Mouse (Mus musculus): Measurements from ENCODE around the gene Dpf2. TPM values are rescaled to one million over a fixed set of nuclear protein-coding genes. Genes with fewer than 3 reads are reported as not detected.

Dpf2 gene
- polyA plus RNA-seq, 2 experiments: 143 to 179 TPM

DNA sequence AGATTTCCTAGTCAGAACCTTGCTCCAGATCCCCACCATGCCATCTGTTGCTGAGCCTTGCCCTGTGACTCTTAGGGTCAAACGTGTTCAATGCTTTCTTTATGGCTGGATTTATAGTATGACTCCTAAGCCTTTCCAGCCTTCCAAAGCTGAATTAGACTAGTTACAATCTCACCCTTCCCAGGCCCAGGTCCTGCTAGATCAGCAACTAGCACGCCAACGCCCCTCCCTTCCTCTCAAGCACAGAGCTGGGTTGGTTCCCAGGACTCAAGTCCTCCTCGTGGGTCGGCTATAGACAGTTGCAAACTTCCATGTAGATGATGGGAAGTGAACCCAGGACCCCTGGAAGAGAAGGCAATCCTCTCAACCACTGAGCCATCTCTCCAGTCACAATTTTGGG is 22.9 kb upstream of the Dpf2 start:
- TF ChIP-seq POLR2A (IDR thresholded peaks at IDR 0.05; ENCODE audit: borderline replicate concordance, extremely low read depth, insufficient read depth, insufficient read length): no peak
- 65% methylated on average over 5 of the region's 5 CpGs for WGBS
- Histone ChIP-seq H3K27me3 (ENCODE audit: control insufficient read depth, insufficient read depth, low read length) (no peaks in the 10 kb centered on the region), H3K9ac (ENCODE audit: low read depth, low read length, severe bottlenecking) (no peak overlapping the region), H3K4me3 (replicated peaks; ENCODE audit: low read length) (no peak overlapping the region), H3K4me2 (replicated peaks; ENCODE audit: low read depth, low read length, severe bottlenecking) (no peak overlapping the region), H3K27ac (replicated peaks; ENCODE audit: low read depth, low read length) (no peak overlapping the region), H3K36me3 (ENCODE audit: control insufficient read depth, insufficient read depth, low read length) (peaks cover 8% of the 10 kb centered on the region; the same call in 1 of the 2 replicates), H3K9me3 (ENCODE audit: control insufficient read depth, low read length) (no peaks in the 10 kb centered on the region), H3K4me1 (ENCODE audit: control insufficient read depth, insufficient read depth, low read length) (peaks cover 9% of the 10 kb centered on the region; the same call in 1 of the 2 replicates)
- DNase-seq (ENCODE audit: low spot score) (no peak), ATAC-seq (ENCODE audit: low FRiP score, low read depth) (no peak)

GRCm38 (mm10) chr19:5935266-5935665 is 22.5 kb upstream of the Dpf2 start:
- WGBS: 24% methylated on average over 3 of the region's 3 CpGs
- no peak for TF ChIP-seq POLR2A (IDR thresholded peaks at IDR 0.05; ENCODE audit: borderline replicate concordance, extremely low read depth, insufficient read depth, insufficient read length)
- Histone ChIP-seq H3K9me3 (ENCODE audit: control insufficient read depth, low read length) (no peaks in the 10 kb centered on the region), H3K36me3 (ENCODE audit: control insufficient read depth, insufficient read depth, low read length) (0 out of 2 replicates have a peak, but pooled peaks cover 5% of the 10 kb centered on the region), H3K4me3 (replicated peaks; ENCODE audit: low read length) (no peak overlapping the region), H3K27me3 (ENCODE audit: control insufficient read depth, insufficient read depth, low read length) (no peaks in the 10 kb centered on the region), H3K27ac (replicated peaks; ENCODE audit: low read depth, low read length) (no peak overlapping the region), H3K4me2 (replicated peaks; ENCODE audit: low read depth, low read length, severe bottlenecking) (no peak overlapping the region), H3K9ac (ENCODE audit: low read depth, low read length, severe bottlenecking) (0 out of 2 replicates have a peak overlapping the region, but pooled peaks have one; percentile 28), H3K4me1 (ENCODE audit: control insufficient read depth, insufficient read depth, low read length) (peaks cover 9% of the 10 kb centered on the region; the same call in 1 of the 2 replicates)
- ATAC-seq (ENCODE audit: low FRiP score, low read depth) (peak; percentile 64), DNase-seq (ENCODE audit: low spot score) (no peak)

GRCm38 (mm10) chr19:5929634-5930596 is 17.1 kb upstream of the Dpf2 start:
- DNase-seq (ENCODE audit: low spot score): no peak
- H3K9ac ChIP-seq (ENCODE audit: low read depth, low read length, severe bottlenecking): no peak overlapping the region; the same call in 1 of the 2 replicates
- H3K4me2 ChIP-seq (replicated peaks; ENCODE audit: low read depth, low read length, severe bottlenecking): no peak overlapping the region
- H3K4me1 ChIP-seq (ENCODE audit: control insufficient read depth, insufficient read depth, low read length): peaks cover 14% of the 10 kb centered on the region
- H3K27me3 ChIP-seq (ENCODE audit: control insufficient read depth, insufficient read depth, low read length): 0 out of 2 replicates have a peak, but pooled peaks cover 5% of the 10 kb centered on the region
- no peak overlapping the region for H3K27ac ChIP-seq (replicated peaks; ENCODE audit: low read depth, low read length)
- WGBS: 55% methylated on average over 14 of the region's 14 CpGs
- ATAC-seq (ENCODE audit: low FRiP score, low read depth): no peak
- no peaks in the 10 kb centered on the region for H3K9me3 ChIP-seq (ENCODE audit: control insufficient read depth, low read length)
- no peak overlapping the region for H3K4me3 ChIP-seq (replicated peaks; ENCODE audit: low read length)
- no peaks in the 10 kb centered on the region for H3K36me3 ChIP-seq (ENCODE audit: control insufficient read depth, insufficient read depth, low read length)
- no peak for TF ChIP-seq POLR2A (IDR thresholded peaks at IDR 0.05; ENCODE audit: borderline replicate concordance, extremely low read depth, insufficient read depth, insufficient read length)

GRCm38 (mm10) chr19:5928546-5928945 is 15.7 kb upstream of the Dpf2 start:
- H3K27me3 ChIP-seq (ENCODE audit: control insufficient read depth, insufficient read depth, low read length): 0 out of 2 replicates have a peak, but pooled peaks cover 5% of the 10 kb centered on the region
- H3K27ac ChIP-seq (replicated peaks; ENCODE audit: low read depth, low read length): no peak overlapping the region
- H3K9me3 ChIP-seq (ENCODE audit: control insufficient read depth, low read length): no peaks in the 10 kb centered on the region
- H3K4me1 ChIP-seq (ENCODE audit: control insufficient read depth, insufficient read depth, low read length): peaks cover 14% of the 10 kb centered on the region
- ATAC-seq (ENCODE audit: low FRiP score, low read depth): no peak
- no peak overlapping the region; the same call in 1 of the 2 replicates for H3K9ac ChIP-seq (ENCODE audit: low read depth, low read length, severe bottlenecking)
- DNase-seq (ENCODE audit: low spot score): no peak
- no peak overlapping the region for H3K4me3 ChIP-seq (replicated peaks; ENCODE audit: low read length)
- no peaks in the 10 kb centered on the region for H3K36me3 ChIP-seq (ENCODE audit: control insufficient read depth, insufficient read depth, low read length)
- no peak overlapping the region for H3K4me2 ChIP-seq (replicated peaks; ENCODE audit: low read depth, low read length, severe bottlenecking)
- WGBS: 43% methylated on average over 3 of the region's 3 CpGs
- no peak for TF ChIP-seq POLR2A (IDR thresholded peaks at IDR 0.05; ENCODE audit: borderline replicate concordance, extremely low read depth, insufficient read depth, insufficient read length)

GRCm38 (mm10) chr19:5928104-5928503 is 15.3 kb upstream of the Dpf2 start:
- no peak for TF ChIP-seq POLR2A (IDR thresholded peaks at IDR 0.05; ENCODE audit: borderline replicate concordance, extremely low read depth, insufficient read depth, insufficient read length)
- H3K4me1 ChIP-seq (ENCODE audit: control insufficient read depth, insufficient read depth, low read length): peaks cover 14% of the 10 kb centered on the region
- no peaks in the 10 kb centered on the region for H3K9me3 ChIP-seq (ENCODE audit: control insufficient read depth, low read length)
- WGBS: 53% methylated on average over 6 of the region's 6 CpGs
- no peak overlapping the region for H3K27ac ChIP-seq (replicated peaks; ENCODE audit: low read depth, low read length)
- no peak overlapping the region for H3K4me3 ChIP-seq (replicated peaks; ENCODE audit: low read length)
- H3K4me2 ChIP-seq (replicated peaks; ENCODE audit: low read depth, low read length, severe bottlenecking): no peak overlapping the region
- 0 out of 2 replicates have a peak, but pooled peaks cover 5% of the 10 kb centered on the region for H3K27me3 ChIP-seq (ENCODE audit: control insufficient read depth, insufficient read depth, low read length)
- DNase-seq (ENCODE audit: low spot score) (no peak), ATAC-seq (ENCODE audit: low FRiP score, low read depth) (no peak)
- H3K36me3 ChIP-seq (ENCODE audit: control insufficient read depth, insufficient read depth, low read length): no peaks in the 10 kb centered on the region
- H3K9ac ChIP-seq (ENCODE audit: low read depth, low read length, severe bottlenecking): no peak overlapping the region; the same call in 1 of the 2 replicates

Data from limb, embryonic 14.5 days (tissue).